Mouse (Mus musculus) kidney, embryonic 15.5 days (tissue): ENCODE measurements at regions not wholly inside any gene's neighbourhood (a gene's known extent, or its start where the extent isn't known, plus 50 kb on each side); places are given as distances from the start of the nearest gene placed in this dataset.

Experiments
- ATAC-seq: fragments of 200-750 bp; cut with Nextera tagmentation; replicated peaks from 2 replicates; pipeline ENCODE4 v1.8.0; 2017; ENCODE audit warnings: moderate TSS enrichment; ENCODE audit not compliant: low FRiP score
- H3K27ac ChIP-seq: fragments of 300-500 bp; sonication (generic); 2 replicates; pipeline ENCODE4 v1.5.1; 2015; ENCODE audit warnings: mild to moderate bottlenecking, inconsistent platforms
- H3K27me3 ChIP-seq: fragments of 300-500 bp; sonication (generic); 2 replicates; pipeline ENCODE4 v1.6.1; 2015; ENCODE audit warnings: inconsistent platforms
- H3K36me3 ChIP-seq: fragments of 300-500 bp; sonication (generic); 2 replicates; pipeline ENCODE4 v1.6.1; 2015; ENCODE audit warnings: inconsistent platforms
- H3K4me1 ChIP-seq: fragments of 300-500 bp; sonication (generic); 2 replicates; pipeline ENCODE4 v1.6.1; 2015; ENCODE audit warnings: inconsistent platforms
- H3K4me2 ChIP-seq: fragments of 300-500 bp; sonication (generic); 2 replicates; pipeline ENCODE4 v1.6.1; 2015; ENCODE audit warnings: moderate library complexity, mild to moderate bottlenecking, inconsistent platforms
- H3K4me3 ChIP-seq: fragments of 300-500 bp; sonication (generic); replicated peaks from 2 replicates; pipeline ENCODE4 v1.5.1; 2015; ENCODE audit warnings: mild to moderate bottlenecking, inconsistent platforms
- H3K9ac ChIP-seq: fragments of 300-500 bp; sonication (generic); 2 replicates; pipeline ENCODE4 v1.6.1; 2015; ENCODE audit warnings: mild to moderate bottlenecking, inconsistent platforms
- H3K9me3 ChIP-seq: fragments of 300-500 bp; sonication (generic); replicated peaks from 2 replicates; pipeline ENCODE4 v1.6.1; 2016; ENCODE audit warnings: inconsistent platforms
- WGBS: fragments of 180-500 bp; shearing (Covaris S2); methylation state at CpG from one replicate; pipeline ENCODE4 v1.1.7; 2015; ENCODE audit warnings: mixed read lengths; 5-methylcytosine and 5-hydroxymethylcytosine counted together

DNA sequence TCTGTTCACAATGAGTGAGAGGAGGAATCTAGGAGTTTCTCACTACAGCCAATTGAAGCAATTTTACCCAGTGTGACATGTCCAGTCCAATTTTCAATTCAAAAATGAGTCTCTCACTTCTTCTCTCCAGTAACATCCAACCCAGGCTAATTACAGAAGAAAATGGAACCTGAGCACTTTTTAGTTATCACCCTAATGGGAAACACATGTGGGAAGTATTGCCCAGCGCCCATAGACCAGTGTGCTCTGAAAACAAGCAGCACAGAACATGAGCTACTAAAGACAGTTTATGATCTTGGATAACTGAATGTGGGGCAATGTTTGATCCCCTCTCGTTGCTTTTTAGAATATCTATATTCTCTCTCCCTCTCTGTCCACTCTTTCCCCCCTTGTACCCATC, 70.5 kb upstream of the Efemp1 start:
- Histone ChIP-seq H3K36me3 (no peaks in the 10 kb centered on the region), H3K9ac (no peak overlapping the region), H3K4me1 (no peaks in the 10 kb centered on the region), H3K27ac (no peak overlapping the region), H3K4me2 (no peak overlapping the region), H3K9me3 (no peaks in the 10 kb centered on the region), H3K4me3 (no peak overlapping the region), H3K27me3 (no peaks in the 10 kb centered on the region)
- WGBS: 72% methylated on average over 2 of the region's 2 CpGs
- ATAC-seq: no peak

- no peak overlapping the region for H3K9ac ChIP-seq
- no peaks in the 10 kb centered on the region for H3K36me3 ChIP-seq
- H3K9me3 ChIP-seq: no peaks in the 10 kb centered on the region
- ATAC-seq: no peak
- no peak overlapping the region for H3K27ac ChIP-seq
- H3K27me3 ChIP-seq: no peaks in the 10 kb centered on the region
- H3K4me1 ChIP-seq: no peaks in the 10 kb centered on the region
- WGBS: 76% methylated on average over 1 of the region's 1 CpGs
- H3K4me2 ChIP-seq: no peak overlapping the region
- H3K4me3 ChIP-seq: no peak overlapping the region
Observed at GRCm38 (mm10) chr11:28770831-28771230, 82.2 kb upstream of the Efemp1 start.

DNA sequence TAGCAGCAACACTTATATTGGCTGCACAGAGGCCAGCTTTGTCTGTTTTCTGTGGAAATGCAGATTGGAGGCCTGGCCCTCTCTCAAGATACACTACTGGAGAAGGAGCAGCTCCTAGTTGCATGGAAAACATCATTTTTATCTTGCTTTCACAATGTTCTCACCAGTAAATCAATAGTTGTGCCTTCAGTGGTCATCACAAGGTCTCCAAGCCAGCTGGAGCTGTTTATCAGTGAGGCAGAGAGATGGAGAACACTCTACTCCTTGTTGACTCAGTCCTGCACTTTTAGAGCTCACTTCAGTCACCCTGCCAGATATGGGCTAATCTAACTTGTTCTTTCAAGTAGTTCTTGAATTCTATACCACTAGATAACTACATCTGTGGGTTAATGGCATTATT, 92.3 kb upstream of the Efemp1 start:
- no peaks in the 10 kb centered on the region for H3K9me3 ChIP-seq
- H3K27ac ChIP-seq: no peak overlapping the region
- no peak for ATAC-seq
- H3K4me1 ChIP-seq: no peaks in the 10 kb centered on the region
- no peak overlapping the region for H3K4me3 ChIP-seq
- no peak overlapping the region for H3K9ac ChIP-seq
- H3K4me2 ChIP-seq: no peak overlapping the region
- H3K36me3 ChIP-seq: no peaks in the 10 kb centered on the region
- no peaks in the 10 kb centered on the region for H3K27me3 ChIP-seq

GRCm38 (mm10) chr11:28734941-28735597, 117.9 kb upstream of the Efemp1 start:
- Histone ChIP-seq H3K9ac (no peak overlapping the region), H3K4me3 (peak overlapping the region; percentile 17; the same call in 1 of the 2 replicates), H3K27ac (peak overlapping the region; percentile 81; the same call in 1 of the 2 replicates), H3K4me1 (peaks cover 10% of the 10 kb centered on the region), H3K36me3 (no peaks in the 10 kb centered on the region), H3K27me3 (no peaks in the 10 kb centered on the region), H3K4me2 (peak overlapping the region; percentile 50), H3K9me3 (no peaks in the 10 kb centered on the region)
- WGBS: 6% methylated on average over 8 of the region's 8 CpGs
- peak; percentile 98 for ATAC-seq

GRCm38 (mm10) chr11:28734581-28734931, 118.4 kb upstream of the Efemp1 start:
- no peak overlapping the region for H3K27ac ChIP-seq
- 19% methylated on average over 1 of the region's 1 CpGs for WGBS
- peak overlapping the region; percentile 50 for H3K4me2 ChIP-seq
- no peaks in the 10 kb centered on the region for H3K36me3 ChIP-seq
- no peak overlapping the region for H3K4me3 ChIP-seq
- no peak overlapping the region for H3K9ac ChIP-seq
- peaks cover 10% of the 10 kb centered on the region for H3K4me1 ChIP-seq
- H3K27me3 ChIP-seq: no peaks in the 10 kb centered on the region
- ATAC-seq: no peak
- H3K9me3 ChIP-seq: no peaks in the 10 kb centered on the region

GRCm38 (mm10) chr11:28733877-28734580, 119.0 kb upstream of the Efemp1 start:
- Histone ChIP-seq H3K36me3 (no peaks in the 10 kb centered on the region), H3K27me3 (no peaks in the 10 kb centered on the region), H3K4me3 (no peak overlapping the region), H3K27ac (no peak overlapping the region), H3K4me2 (no peak overlapping the region), H3K4me1 (peaks cover 10% of the 10 kb centered on the region), H3K9ac (no peak overlapping the region), H3K9me3 (no peaks in the 10 kb centered on the region)
- ATAC-seq: no peak
- 47% methylated on average over 3 of the region's 3 CpGs for WGBS

DNA sequence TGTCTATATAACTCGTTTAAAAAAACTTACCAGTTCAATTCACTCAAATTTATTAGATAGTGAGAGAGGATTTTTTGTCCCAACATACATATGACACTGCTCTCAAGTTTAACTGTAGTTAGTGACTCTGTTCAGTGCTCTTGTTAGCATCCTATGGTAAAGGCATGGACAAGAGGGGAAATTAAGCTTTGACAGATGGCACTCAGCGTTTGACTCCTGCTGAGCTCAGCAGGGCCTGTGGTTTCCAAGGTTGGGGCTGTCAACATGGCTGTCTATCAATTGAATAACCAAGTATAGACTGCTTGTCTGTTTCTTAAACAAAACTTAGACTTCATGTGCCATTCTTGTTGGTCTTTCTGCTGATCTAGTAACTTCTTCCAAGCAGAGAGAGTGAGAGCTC, 122.9 kb upstream of the Efemp1 start:
- Histone ChIP-seq H3K27me3 (no peaks in the 10 kb centered on the region), H3K4me1 (peaks cover 4% of the 10 kb centered on the region), H3K9ac (no peak overlapping the region), H3K4me2 (no peak overlapping the region), H3K27ac (no peak overlapping the region), H3K4me3 (no peak overlapping the region), H3K36me3 (no peaks in the 10 kb centered on the region), H3K9me3 (no peaks in the 10 kb centered on the region)
- WGBS: 59% methylated on average over 2 of the region's 2 CpGs
- ATAC-seq: no peak

- 85% methylated on average over 3 of the region's 3 CpGs for WGBS
Observed at GRCm38 (mm10) chr11:28709511-28709910, 125.4 kb upstream of the Ccdc85a start.

DNA sequence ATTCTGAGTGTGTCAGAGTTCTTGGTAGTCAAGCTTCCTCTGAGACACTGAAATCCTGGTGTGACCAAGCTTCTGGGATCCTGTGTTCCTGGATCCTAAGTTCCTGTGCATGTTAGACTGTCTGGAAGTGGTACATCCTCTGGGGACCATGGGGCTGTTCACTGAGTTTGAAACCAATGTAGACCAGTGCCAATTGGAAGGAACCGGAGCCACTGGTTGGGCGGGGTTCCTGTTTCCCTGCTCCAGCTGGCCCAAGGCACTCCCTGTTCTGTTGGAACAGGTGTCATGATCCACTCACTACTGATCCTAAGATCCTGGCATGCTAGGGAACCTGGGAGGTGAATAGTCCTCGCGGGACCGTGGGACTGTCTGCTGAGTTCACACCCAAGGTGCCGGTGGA, 124.3 kb upstream of the Ccdc85a start:
- Histone ChIP-seq H3K4me1 (no peaks in the 10 kb centered on the region), H3K4me2 (no peak overlapping the region), H3K27me3 (no peaks in the 10 kb centered on the region), H3K4me3 (no peak overlapping the region), H3K36me3 (no peaks in the 10 kb centered on the region), H3K27ac (no peak overlapping the region), H3K9ac (no peak overlapping the region), H3K9me3 (no peaks in the 10 kb centered on the region)
- WGBS: 90% methylated on average over 6 of the region's 6 CpGs
- ATAC-seq: no peak

More at GRCm38 (mm10) chr11:28709511-28709910, 125.4 kb upstream of the Ccdc85a start:
- Histone ChIP-seq H3K4me3 (no peak overlapping the region), H3K9ac (no peak overlapping the region), H3K27ac (no peak overlapping the region), H3K27me3 (no peaks in the 10 kb centered on the region), H3K4me1 (no peaks in the 10 kb centered on the region), H3K9me3 (no peaks in the 10 kb centered on the region), H3K36me3 (no peaks in the 10 kb centered on the region), H3K4me2 (no peak overlapping the region)
- ATAC-seq: no peak

DNA sequence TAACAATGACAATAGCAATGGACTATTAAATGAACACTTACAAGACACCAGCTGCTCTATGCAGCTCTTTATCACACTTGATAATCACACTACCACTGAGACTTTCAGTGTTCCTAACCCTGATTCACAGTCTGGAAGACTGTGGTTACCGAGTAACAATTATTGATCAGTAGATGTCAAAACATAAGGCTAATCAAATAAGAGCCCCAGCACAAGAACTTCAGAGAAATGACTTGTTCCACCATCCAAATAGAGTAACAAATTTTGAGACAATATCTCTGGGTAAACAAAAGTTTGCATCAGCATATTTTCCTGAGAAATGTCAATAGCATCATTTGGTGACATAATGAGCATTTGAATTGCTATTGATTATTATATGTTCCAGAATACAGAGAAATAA, 118.3 kb upstream of the Ccdc85a start:
- Histone ChIP-seq H3K9ac (no peak overlapping the region), H3K36me3 (no peaks in the 10 kb centered on the region)
- 87% methylated on average over 1 of the region's 1 CpGs for WGBS

GRCm38 (mm10) chr11:28701379-28701778, 117.3 kb upstream of the Ccdc85a start:
- Histone ChIP-seq H3K27ac (no peak overlapping the region), H3K4me3 (no peak overlapping the region), H3K9ac (no peak overlapping the region), H3K36me3 (no peaks in the 10 kb centered on the region), H3K27me3 (no peaks in the 10 kb centered on the region), H3K9me3 (no peaks in the 10 kb centered on the region), H3K4me1 (0 out of 2 replicates have a peak, but pooled peaks cover 2% of the 10 kb centered on the region), H3K4me2 (no peak overlapping the region)
- WGBS: 88% methylated on average over 2 of the region's 2 CpGs
- no peak for ATAC-seq

More for the DNA sequence above, 118.3 kb upstream of the Ccdc85a start:
- Histone ChIP-seq H3K4me1 (0 out of 2 replicates have a peak, but pooled peaks cover 2% of the 10 kb centered on the region), H3K9me3 (no peaks in the 10 kb centered on the region), H3K4me2 (no peak overlapping the region), H3K27ac (no peak overlapping the region), H3K27me3 (no peaks in the 10 kb centered on the region), H3K4me3 (no peak overlapping the region)
- no peak for ATAC-seq

DNA sequence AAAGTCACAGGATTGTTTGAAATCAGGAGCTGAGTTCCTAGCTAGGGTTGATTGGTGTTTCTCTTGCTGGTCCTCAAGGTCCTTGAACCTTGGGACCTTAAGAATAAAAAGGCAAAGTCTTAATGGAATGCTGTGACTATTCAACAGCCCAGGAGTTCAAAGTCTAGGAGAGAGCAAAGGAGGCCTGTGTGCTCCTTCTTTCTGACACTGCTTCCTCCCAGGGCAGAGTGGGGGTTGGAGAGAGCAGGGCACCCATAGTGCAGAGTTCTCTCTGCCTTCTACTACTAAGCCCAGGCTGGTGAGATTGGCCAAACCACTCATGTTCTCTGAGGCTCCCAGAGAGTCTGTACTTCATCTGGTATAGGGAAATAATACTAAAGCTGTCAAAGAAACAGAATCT, 115.6 kb upstream of the Ccdc85a start:
- no peak for ATAC-seq
- H3K36me3 ChIP-seq: no peaks in the 10 kb centered on the region
- no peaks in the 10 kb centered on the region for H3K27me3 ChIP-seq
- no peak overlapping the region for H3K9ac ChIP-seq
- 0 out of 2 replicates have a peak, but pooled peaks cover 2% of the 10 kb centered on the region for H3K4me1 ChIP-seq
- no peak overlapping the region for H3K4me3 ChIP-seq
- no peak overlapping the region for H3K27ac ChIP-seq
- H3K9me3 ChIP-seq: no peaks in the 10 kb centered on the region
- no peak overlapping the region for H3K4me2 ChIP-seq
